Mouse (Mus musculus) right cerebral cortex, postnatal 14 days (tissue): ENCODE measurements around the gene Atp1b4.
"Not testable (repeated sequence)": the region's sequence is repeated elsewhere in the genome, so short reads cannot be mapped to it uniquely, and the experiment has no call there.

Source experiments
- DNase-seq: peaks from one replicate; pipeline ENCODE4 v3.0.0; 2022

The Atp1b4 gene

GRCm38 (mm10) chrX:38315884-38316283 lies at the start of gene Atp1b4:
TSS of gene Atp1b4 (plus strand) at chrX:38316184.
- no peak for DNase-seq

GRCm38 (mm10) chrX:38308597-38308996 lies 7.4 kb upstream of the Atp1b4 start:
- DNase-seq: no peak

- no peak for DNase-seq
These were observed 4.9 kb upstream of the Atp1b4 start for GRCm38 (mm10) chrX:38311054-38311453.

GRCm38 (mm10) chrX:38312910-38313625 lies 2.9 kb upstream of the Atp1b4 start:
- DNase-seq: no peak

GRCm38 (mm10) chrX:38313626-38314210 lies 2.3 kb upstream of the Atp1b4 start:
- no peak for DNase-seq

- no peak for DNase-seq
These were observed 14.9 kb downstream of the Atp1b4 start for GRCm38 (mm10) chrX:38330695-38331406.

- no peak for DNase-seq
These were observed 18.6 kb downstream of the Atp1b4 start for GRCm38 (mm10) chrX:38334329-38335279.

GRCm38 (mm10) chrX:38362016-38362415 lies 46.0 kb downstream of the Atp1b4 start:
- DNase-seq: no peak

GRCm38 (mm10) chrX:38364621-38365020 lies 48.6 kb downstream of the Atp1b4 start:
- not testable (repeated sequence) for DNase-seq

- not testable (repeated sequence) for DNase-seq
These were observed 57.2 kb downstream of the Atp1b4 start for GRCm38 (mm10) chrX:38373169-38373568.
